Mouse (Mus musculus) megakaryocyte, embryonic 14.5 days (primary cell): Measurements from ENCODE around the gene Gstp2.

ENCODE experiments used
- FLI1 ChIP-seq: IDR thresholded peaks from 2 replicates; pipeline ENCODE4 v1.6.1; 2012; ENCODE audit warnings: low read length, inconsistent platforms, mixed read lengths
- GATA1 ChIP-seq: IDR thresholded peaks from 3 replicates; pipeline ENCODE4 v1.6.1; 2012; ENCODE audit warnings: mixed read lengths, low read length, inconsistent platforms, borderline replicate concordance

DNA sequence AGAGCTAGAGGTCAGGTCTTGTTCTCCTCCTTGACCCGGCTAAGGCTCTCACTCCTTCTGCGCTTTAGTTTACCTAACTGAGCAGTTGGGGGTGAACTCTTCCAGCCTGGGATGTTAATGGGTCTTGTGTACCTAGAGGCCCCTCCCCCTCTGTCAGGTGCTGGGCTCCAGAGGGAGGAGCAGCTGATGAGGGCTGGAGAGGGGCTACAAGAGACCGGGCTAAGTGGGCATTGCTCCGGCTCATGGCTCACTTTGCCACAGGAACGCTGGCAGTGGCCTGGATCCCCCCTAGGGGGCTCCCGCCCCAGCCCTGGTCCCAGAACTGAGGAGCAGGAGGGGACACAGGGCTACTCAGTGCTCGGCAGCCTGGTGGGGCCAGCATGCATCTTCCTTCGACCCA lies 38.0 kb upstream of the Gstp2 start:
- TF ChIP-seq GATA1: no peak
- no peak for TF ChIP-seq FLI1
